Mouse (Mus musculus) cerebellum, postnatal 25 days (tissue): ENCODE data around the gene Lnpk.
A peak's percentile ranks its signal among the peaks of the same experiment; 100 is the strongest.

Source experiments
- DNase-seq, 2 experiments: peaks; one replicate each; pipeline ENCODE4 v3.0.0; 2021; ENCODE audit warnings: mixed read lengths in 2 of 2

Gene Lnpk

GRCm38 (mm10) chr2:74578843-74579489, at the start of gene Lnpk:
Gene Lnpk, minus strand, starts transcription at chr2:74579435.
- peak; percentile 96 for DNase-seq

DNA sequence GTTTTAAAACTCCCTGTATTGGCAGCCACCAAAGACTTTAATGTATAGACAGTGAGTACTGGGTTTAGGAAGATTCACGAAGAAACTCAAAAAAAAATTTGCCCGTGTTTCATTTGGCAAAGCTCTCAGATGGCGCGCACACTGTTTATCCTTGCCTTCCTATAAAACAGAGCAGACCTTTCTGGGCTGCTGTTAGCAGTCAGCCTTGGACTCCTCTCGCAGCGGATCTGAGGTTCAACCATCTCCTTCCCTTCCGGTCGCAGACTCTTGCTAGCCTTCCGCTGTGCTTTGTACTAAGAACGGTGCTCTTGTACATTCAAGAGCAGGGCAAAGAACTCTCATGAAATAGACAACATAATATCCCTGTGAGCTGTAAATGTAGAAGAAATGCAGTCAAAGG, 41.1 kb upstream of the Lnpk start:
- DNase-seq = no peak

- DNase-seq = no peak
Measured at GRCm38 (mm10) chr2:74619676-74620246, 40.5 kb upstream of the Lnpk start.

DNA sequence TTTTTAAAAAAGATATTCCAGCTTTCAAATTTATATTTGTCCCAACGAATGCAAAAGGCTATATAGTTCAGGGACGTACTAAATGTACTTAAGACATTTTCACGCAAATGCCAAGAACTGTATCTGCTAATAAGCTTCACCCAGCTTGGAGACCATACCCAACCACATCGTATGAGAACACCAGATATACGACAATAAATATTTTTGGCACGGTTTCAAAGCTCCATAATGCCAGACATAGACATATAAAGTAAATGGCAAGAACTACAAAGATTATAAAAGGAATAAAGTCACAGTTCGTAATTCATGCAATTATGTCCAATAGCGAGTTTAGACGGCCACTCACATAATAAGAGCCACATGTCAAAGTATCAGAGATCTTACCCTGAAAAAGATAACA, 38.5 kb upstream of the Lnpk start:
- no peak for DNase-seq

DNA sequence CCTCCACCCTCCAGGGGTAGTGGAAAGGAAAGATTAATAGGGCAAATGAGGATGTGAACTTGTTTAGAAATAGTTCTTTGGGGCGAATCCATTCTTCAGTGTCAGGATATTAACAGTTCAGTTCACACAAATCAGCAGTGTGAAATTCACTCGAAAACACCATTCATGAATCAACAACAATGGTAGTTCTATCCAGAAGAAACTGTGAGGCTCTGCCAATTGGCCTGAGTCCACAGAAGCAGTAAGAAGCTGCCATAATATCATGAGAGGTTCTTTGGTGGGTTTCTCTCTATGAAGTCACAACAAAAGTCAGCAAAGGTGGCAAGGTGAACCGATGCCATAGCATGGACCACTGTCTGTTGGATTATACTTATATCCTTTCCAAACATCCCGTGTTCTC, 32.2 kb upstream of the Lnpk start:
- no peak for DNase-seq

DNA sequence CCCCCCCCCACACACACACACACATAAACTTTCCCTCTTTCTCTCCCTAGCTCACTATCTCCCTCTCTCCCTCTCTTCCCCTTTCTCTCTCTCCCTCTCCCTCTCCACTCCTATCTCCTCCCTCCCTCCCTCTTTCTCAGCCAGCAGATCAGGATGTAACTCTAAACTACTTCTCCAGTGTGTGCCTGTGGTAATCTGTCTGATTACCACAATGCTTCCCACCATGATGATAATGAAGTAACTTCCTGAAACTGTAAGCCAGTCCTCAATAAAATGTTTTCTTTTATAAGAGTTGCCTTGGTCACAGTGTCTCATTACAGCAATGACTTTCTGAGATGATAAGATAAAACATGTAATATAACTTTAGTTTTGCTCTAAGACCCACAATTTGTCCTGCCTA, 30.1 kb upstream of the Lnpk start:
- DNase-seq = no peak

DNA sequence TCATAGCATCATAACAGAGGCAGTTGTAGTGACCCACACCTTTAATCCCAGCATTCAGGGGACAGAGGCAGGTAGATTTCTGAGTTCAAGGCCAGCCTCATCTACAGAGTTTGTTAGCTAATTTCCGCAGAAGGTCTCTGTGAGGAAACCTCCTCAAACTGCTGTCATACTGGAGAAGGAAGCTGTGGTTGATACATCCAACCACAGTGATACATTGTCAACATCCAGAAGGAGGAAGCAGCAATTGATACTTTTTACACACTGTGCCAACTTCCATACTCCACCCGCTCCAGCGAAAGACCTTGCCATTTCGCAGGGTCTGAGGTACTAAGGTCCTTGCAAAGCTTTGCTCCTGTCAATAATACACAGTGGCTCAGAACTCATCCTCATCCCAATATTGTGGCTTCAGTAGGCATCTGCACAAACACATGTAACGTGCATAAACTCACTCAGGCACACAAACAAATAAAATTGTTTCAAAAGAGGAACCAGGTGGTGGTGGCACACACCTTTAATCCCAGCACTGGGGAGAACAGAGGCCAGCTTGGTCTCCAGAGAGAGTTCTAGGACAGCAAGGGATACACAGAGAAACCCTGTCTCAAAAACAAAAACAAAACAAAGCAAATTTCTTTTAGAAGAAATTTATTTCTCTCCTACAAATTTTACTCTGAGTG, 27.0 kb upstream of the Lnpk start:
- no peak for DNase-seq

DNA sequence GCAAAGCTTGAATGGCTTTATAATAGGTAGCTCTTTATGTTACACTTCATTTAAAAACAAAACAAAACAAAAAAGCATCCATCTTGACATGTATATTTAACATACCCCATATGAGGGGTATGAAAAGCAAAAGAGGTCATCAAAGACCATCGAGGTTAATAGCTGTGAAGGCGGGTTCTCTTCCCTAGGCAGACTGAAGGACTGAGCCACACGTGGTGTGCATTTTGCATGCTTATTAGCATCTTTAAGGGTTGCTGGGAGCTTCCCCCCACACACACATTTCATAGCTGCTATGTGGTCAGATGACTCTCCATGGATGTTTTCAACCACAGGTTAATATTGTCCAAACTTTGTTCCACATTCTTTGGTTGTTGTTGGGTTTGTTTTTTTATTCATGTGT, 24.8 kb upstream of the Lnpk start:
- DNase-seq = no peak

GRCm38 (mm10) chr2:74602483-74602882, 23.2 kb upstream of the Lnpk start:
- no peak for DNase-seq

DNA sequence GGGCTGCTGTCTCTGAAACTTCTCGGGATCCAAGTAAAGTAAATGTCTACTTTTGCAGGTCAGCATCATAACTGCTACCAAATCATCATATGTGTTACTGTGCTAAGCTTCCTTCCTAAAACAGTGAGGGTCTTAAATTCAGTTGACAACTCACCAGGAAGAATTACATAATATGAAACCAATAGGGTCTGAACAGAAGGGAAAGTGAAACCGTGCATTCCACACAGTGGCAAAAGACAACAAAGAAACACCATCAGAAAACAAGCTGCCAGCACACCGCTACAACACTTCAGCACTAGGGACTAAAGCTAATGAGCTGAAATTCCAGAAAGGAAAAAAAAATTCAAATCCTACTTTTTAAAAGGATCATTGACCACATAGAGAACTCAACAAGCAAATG, 17.9 kb upstream of the Lnpk start:
- DNase-seq = no peak

DNA sequence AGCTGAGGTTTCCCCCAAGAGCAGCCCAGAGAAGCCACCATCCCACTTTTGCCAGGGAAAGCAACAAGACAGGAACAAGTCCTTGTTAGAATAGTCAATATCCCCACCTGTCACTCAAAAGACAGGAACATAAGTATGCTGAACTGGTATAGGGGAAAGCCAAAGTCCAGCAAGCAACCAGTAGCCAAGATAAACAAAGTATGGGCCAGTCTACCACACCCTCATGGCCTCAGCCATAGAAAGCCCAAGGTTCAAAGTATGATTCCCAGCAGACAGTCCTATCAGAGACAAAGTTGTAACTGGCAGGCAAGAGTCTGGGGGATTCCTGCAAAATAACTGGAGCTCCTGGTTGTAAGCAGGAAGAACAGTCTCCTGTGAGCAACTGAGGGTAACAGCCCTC, 16.9 kb upstream of the Lnpk start:
- no peak for DNase-seq

- DNase-seq = peak in 1 of 2 experiments; percentile 63
Measured at GRCm38 (mm10) chr2:74578146-74578842, 941 bp downstream of the Lnpk start.

DNA sequence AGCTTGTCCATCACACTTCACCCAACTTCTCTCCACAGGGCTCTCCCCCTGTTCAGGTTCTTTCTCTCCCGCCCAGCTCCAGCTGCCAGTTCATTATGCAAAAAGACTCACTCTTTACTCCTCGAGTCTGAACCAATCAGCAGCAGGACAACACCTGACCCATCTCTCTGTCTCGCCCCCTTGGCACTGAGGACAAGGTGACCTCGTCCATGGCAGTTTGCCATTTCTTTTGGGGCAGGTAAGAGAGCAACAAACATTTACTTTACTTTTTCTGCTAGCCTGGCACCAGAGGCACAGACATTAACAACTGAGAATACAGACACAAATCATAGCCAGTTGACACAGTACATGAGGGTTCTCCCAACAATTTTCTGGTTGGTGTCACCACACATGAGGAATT, 8.8 kb downstream of the Lnpk start:
- peak in 1 of 2 experiments; percentile 18 for DNase-seq

DNA sequence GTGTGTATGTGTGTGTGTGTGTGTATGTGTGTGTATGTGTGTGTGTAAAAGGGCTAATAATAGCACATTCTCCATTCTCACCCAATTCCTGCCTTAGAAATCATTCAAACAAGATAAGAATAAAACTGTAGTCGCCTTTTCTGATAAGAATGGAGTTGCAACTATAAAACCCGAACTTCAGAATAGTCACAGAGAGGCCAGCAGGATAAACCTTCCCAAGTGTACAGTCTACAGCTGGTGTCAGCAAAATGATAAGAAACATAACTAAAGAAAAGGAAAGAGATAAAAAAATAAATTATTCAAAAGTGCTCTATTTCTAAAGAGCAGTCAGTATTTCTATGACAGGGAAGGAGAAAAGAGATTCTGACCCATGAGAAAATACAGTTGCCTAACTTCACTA, 19.4 kb downstream of the Lnpk start:
- no peak for DNase-seq

- DNase-seq = no peak
Measured at GRCm38 (mm10) chr2:74559092-74559491, 20.1 kb downstream of the Lnpk start.

GRCm38 (mm10) chr2:74557451-74557850, 21.8 kb downstream of the Lnpk start:
- DNase-seq = no peak

DNA sequence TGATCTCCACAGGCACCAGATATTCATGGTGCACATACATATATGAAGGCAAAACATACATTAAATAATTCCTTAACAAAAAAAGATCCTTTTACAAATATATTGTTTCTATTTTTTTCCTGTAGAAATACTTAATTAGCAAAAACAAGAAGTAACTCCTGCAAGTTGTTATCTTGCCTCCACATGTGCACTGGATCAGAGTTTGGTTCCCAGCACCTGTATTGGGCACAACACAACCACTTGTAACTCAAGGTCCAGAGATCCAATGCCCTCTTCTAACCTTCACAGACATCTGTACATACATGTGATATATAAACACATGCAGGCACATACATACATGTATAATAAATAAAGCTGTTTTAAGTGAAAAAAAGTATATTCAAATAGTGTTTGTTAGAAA, 27.3 kb downstream of the Lnpk start:
- no peak for DNase-seq

DNA sequence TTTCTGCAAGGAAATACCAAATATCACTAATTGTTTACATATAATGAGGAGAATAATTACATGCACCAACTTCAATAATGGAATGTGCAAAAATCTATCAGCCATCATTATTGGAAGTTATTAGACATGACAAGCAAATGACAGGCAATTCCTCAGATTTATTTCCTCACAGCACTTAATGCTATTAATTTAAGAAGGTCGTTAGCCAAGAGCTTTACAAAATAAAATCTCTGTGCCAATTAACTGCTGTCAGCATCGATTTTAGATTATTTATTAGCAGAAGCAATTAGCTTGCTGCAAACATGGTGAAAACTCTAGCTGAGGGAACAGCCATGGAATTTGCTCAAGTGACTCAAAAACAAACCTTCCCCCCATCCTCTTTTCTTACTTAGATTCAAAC, 30.9 kb downstream of the Lnpk start:
- DNase-seq = no peak

DNA sequence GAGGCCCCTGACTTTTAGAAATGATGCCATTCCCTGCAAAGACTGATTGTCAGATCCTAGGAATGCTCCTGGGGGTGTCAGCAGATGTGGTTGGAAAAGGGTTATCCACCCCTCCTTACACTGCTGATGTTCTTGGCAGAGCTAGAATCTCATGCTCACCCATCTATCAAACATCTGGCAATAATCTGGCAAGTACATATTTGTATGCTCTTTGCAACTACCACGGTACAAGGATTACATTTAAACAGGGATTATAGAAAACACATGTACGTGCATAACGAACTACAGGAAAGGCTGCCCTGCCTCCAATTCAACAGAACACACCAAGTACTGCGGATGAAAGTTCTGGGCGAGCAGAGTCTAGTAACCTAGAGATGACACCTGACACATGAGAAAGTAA, 70.9 kb downstream of the Lnpk start:
- no peak for DNase-seq

- DNase-seq = peak in 1 of 2 experiments; percentile 15
Measured at GRCm38 (mm10) chr2:74506439-74506838, 72.8 kb downstream of the Lnpk start.

DNA sequence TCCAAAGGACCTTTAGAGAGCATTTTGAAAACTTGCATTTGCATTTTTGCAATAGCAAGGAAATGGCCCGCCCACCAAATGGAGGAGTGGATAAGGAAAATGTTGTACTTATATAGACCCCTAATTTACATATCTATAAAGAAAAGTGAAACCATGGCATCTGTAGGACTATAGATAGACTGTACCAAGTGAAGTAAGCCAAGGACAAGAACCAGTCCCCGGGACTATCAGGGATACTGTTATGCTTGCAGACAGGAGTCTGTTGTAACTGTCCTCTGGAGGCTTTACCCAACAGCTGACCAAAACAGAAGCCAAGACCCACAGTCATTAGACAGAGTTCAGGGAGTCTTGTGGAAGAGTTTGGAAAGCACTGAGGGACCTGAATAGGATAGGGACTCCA, 78.9 kb downstream of the Lnpk start:
- DNase-seq = no peak

GRCm38 (mm10) chr2:74497851-74498250, 81.4 kb downstream of the Lnpk start:
- no peak for DNase-seq

- peak in 1 of 2 experiments; percentile 8 for DNase-seq
Measured at GRCm38 (mm10) chr2:74491426-74491825, 87.8 kb downstream of the Lnpk start.

GRCm38 (mm10) chr2:74490186-74490585, 89.0 kb downstream of the Lnpk start:
- no peak for DNase-seq
